Mouse (Mus musculus) liver, adult 2 months (tissue): ENCODE measurements around the gene Calu.

Experiments
- CTCF ChIP-seq: fragments of 200-500 bp; IDR thresholded peaks from 2 replicates; pipeline ENCODE4 v1.5.1; 2011; ENCODE audit warnings: low read depth, low read length, control low read depth
- POLR2A ChIP-seq: fragments of 200-500 bp; IDR thresholded peaks from 2 replicates; pipeline ENCODE4 v1.6.1; 2011; ENCODE audit warnings: low read length, control low read depth; ENCODE audit not compliant: insufficient read depth; ENCODE audit errors: extremely low read depth

GRCm38 (mm10) chr6:29382442-29382841 is 34.6 kb downstream of the Calu start:
- TF ChIP-seq CTCF = no peak
- no peak for TF ChIP-seq POLR2A
